Mouse (Mus musculus) forebrain, embryonic 15.5 days (tissue): ENCODE results near the gene Prpsap2. TPM values are rescaled to one million over a fixed set of nuclear protein-coding genes. Genes with fewer than 3 reads are reported as not detected.
"Not testable (repeated sequence)": the region's sequence is repeated elsewhere in the genome, so short reads cannot be mapped to it uniquely, and the experiment has no call there.

Experiments
- ATAC-seq: fragments of 200-750 bp; cut with Nextera tagmentation; replicated peaks from 2 replicates; pipeline ENCODE4 v1.8.0; 2017; ENCODE audit warnings: mild to moderate bottlenecking, moderate TSS enrichment, moderate library complexity
- H3K27ac ChIP-seq: fragments of 300-500 bp; sonication (generic); replicated peaks from 2 replicates; pipeline ENCODE4 v1.5.1; 2015; ENCODE audit warnings: mild to moderate bottlenecking, inconsistent platforms
- H3K27me3 ChIP-seq: fragments of 300-500 bp; sonication (generic); 2 replicates; pipeline ENCODE4 v1.6.1; 2015; ENCODE audit warnings: inconsistent platforms
- H3K36me3 ChIP-seq: fragments of 300-500 bp; sonication (generic); 2 replicates; pipeline ENCODE4 v1.6.1; 2015; ENCODE audit warnings: mild to moderate bottlenecking, inconsistent platforms
- H3K4me1 ChIP-seq: fragments of 300-500 bp; sonication (generic); 2 replicates; pipeline ENCODE4 v1.6.1; 2015; ENCODE audit warnings: inconsistent platforms
- H3K4me2 ChIP-seq: fragments of 300-500 bp; sonication (generic); replicated peaks from 2 replicates; pipeline ENCODE4 v1.6.1; 2015; ENCODE audit warnings: mild to moderate bottlenecking, inconsistent platforms
- H3K4me3 ChIP-seq: fragments of 300-500 bp; sonication (generic); 2 replicates; pipeline ENCODE4 v1.5.1; 2015; ENCODE audit warnings: mild to moderate bottlenecking, inconsistent platforms
- H3K9ac ChIP-seq: fragments of 300-500 bp; sonication (generic); replicated peaks from 2 replicates; pipeline ENCODE4 v1.6.1; 2015; ENCODE audit warnings: mild to moderate bottlenecking, inconsistent platforms
- H3K9me3 ChIP-seq: fragments of 300-500 bp; sonication (generic); 2 replicates; pipeline ENCODE4 v1.6.1; 2016; ENCODE audit warnings: inconsistent platforms
- WGBS: fragments of 180-500 bp; shearing (Covaris S2); methylation state at CpG from one replicate; pipeline ENCODE4 v1.1.7; 2015; ENCODE audit warnings: mixed read lengths; 5-methylcytosine and 5-hydroxymethylcytosine counted together
- polyA plus RNA-seq: library from polyadenylated mRNA; unstranded; fragments of >200 nt; fragmentation: Nextera tagmentation; extraction: Ambion mirVana; gene quantifications from 2 replicates; pipeline ENCODE4 v1.2.1, GENCODE M21; 2015

The Prpsap2 gene
- polyA plus RNA-seq = 64.3 and 67.3 TPM in 2 replicates

- peak within 1 kb of the TSS; percentile 84 for H3K9ac ChIP-seq
- WGBS = under 1% methylated on average over 51 of the region's 51 CpGs
- peak; percentile 94 for ATAC-seq
- no peaks in the 10 kb centered on the region for H3K27me3 ChIP-seq
- peak within 1 kb of the TSS; percentile 72 for H3K4me3 ChIP-seq
- peak within 1 kb of the TSS; percentile 59 for H3K4me2 ChIP-seq
- H3K9me3 ChIP-seq = no peaks in the 10 kb centered on the region
- peaks cover 14% of the 10 kb centered on the region for H3K4me1 ChIP-seq
- peaks cover 3% of the 10 kb centered on the region; the same call in 1 of the 2 replicates for H3K36me3 ChIP-seq
- H3K27ac ChIP-seq = peak within 1 kb of the TSS; percentile 94
Observed at GRCm38 (mm10) chr11:61761584-61762407, at the start of gene Prpsap2. TSS of gene Prpsap2 (minus strand) at chr11:61762088.

DNA sequence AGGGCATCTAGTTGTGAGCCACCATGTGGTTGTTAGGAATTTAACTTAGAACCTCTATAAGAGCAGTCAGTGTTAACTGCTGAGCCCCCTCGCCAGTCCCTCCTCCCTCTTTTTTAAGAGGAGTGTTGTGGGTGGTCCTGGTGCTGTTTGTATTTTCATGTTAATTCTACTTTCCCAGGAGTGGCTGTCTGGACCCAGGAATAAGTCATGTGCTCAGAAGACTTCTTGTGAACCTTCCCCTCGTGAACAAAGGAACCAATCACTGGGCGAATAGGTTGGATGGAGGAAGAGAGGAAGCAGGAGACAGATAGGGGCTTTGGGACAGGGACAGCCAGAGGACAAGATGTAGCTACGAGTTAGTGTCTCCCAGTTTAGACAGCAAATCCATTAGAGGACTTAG, 47.9 kb upstream of the Prpsap2 start:
- no peak overlapping the region for H3K27ac ChIP-seq
- no peak for ATAC-seq
- H3K27me3 ChIP-seq = no peaks in the 10 kb centered on the region
- WGBS = 25% methylated on average over 4 of the region's 4 CpGs
- H3K36me3 ChIP-seq = peaks cover 76% of the 10 kb centered on the region
- H3K4me1 ChIP-seq = no peaks in the 10 kb centered on the region
- H3K9ac ChIP-seq = no peak overlapping the region
- no peak overlapping the region for H3K4me2 ChIP-seq
- H3K9me3 ChIP-seq = no peaks in the 10 kb centered on the region
- H3K4me3 ChIP-seq = no peak overlapping the region

GRCm38 (mm10) chr11:61808551-61809117, 46.7 kb upstream of the Prpsap2 start:
- 95% methylated on average over 2 of the region's 2 CpGs for WGBS
- Histone ChIP-seq H3K4me3 (no peak overlapping the region), H3K4me2 (no peak overlapping the region), H3K4me1 (no peaks in the 10 kb centered on the region), H3K9ac (no peak overlapping the region), H3K27me3 (no peaks in the 10 kb centered on the region), H3K9me3 (no peaks in the 10 kb centered on the region), H3K36me3 (peaks cover 70% of the 10 kb centered on the region), H3K27ac (no peak overlapping the region)
- ATAC-seq = no peak

DNA sequence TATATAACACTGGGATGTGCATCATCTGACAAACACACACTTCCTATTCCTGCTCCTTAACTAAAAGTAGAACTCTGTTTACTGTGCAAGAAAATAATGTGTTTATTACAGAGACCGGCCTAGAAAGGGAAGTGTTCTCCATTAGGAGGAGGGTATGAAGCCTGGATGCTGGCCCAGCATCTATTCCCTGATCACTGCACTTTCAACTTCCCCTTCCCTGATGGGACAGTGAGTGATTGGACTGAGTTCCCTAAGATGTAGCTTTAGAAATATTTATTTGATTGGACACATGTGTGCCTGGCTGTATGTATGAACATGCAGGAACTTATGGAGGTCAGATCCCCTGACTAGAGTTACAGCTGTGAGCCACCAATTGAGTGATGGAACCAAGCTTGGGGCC, 31.6 kb upstream of the Prpsap2 start:
- peaks cover 60% of the 10 kb centered on the region for H3K36me3 ChIP-seq
- no peaks in the 10 kb centered on the region for H3K4me1 ChIP-seq
- H3K4me3 ChIP-seq = no peak overlapping the region
- no peak overlapping the region for H3K27ac ChIP-seq
- H3K9ac ChIP-seq = no peak overlapping the region
- H3K27me3 ChIP-seq = no peaks in the 10 kb centered on the region
- H3K9me3 ChIP-seq = no peaks in the 10 kb centered on the region
- no peak for ATAC-seq
- H3K4me2 ChIP-seq = no peak overlapping the region
- 92% methylated on average over 1 of the region's 1 CpGs for WGBS

DNA sequence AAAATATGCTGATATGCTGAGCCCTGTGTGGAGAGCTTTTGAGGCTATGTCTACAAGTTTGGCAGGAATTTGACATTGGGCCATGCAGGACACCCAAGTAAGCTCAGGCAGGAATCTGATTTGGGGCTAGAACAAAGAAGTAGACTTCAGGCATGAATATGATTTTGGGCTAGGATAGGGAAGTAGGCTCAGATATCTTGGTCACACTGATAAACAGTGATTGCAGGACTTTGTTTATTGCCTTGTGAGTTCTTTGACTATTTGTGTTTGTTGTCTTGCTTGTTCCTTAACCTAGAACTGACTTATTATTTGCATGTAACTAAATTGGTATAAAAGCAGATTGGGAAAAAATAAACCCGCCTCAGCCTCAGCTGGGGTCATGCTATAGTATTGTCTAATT, 26.7 kb upstream of the Prpsap2 start:
- Histone ChIP-seq H3K36me3 (peaks cover 75% of the 10 kb centered on the region), H3K4me1 (no peaks in the 10 kb centered on the region), H3K4me2 (no peak overlapping the region), H3K27me3 (no peaks in the 10 kb centered on the region), H3K9me3 (no peaks in the 10 kb centered on the region), H3K27ac (no peak overlapping the region), H3K4me3 (no peak overlapping the region), H3K9ac (no peak overlapping the region)
- 96% methylated on average over 1 of the region's 1 CpGs for WGBS
- no peak for ATAC-seq

DNA sequence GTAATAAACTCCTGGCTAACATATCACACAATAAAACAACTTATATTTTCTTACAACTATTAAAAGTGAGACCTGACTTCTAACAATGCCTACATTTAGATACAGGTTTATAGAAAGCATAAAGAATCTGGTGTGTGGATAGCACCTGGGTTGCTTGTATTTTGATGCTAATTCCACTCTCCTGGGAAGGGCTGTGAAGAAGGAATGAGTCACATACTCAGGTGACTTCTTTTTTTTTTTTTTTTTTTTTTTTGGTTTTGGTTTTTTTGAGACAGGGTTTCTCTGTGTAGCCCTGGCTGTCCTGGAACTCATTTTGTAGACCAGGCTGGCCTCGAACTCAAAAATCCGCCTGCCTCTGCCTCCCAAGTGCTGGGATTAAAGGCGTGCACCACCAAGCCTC, 20.6 kb upstream of the Prpsap2 start:
- not testable (repeated sequence) for H3K9me3 ChIP-seq, H3K4me2 ChIP-seq, ATAC-seq, H3K27ac ChIP-seq, H3K27me3 ChIP-seq, H3K4me3 ChIP-seq, H3K9ac ChIP-seq, H3K4me1 ChIP-seq
- peaks cover 65% of the 10 kb centered on the region for H3K36me3 ChIP-seq
- 89% methylated on average over 3 of the region's 3 CpGs for WGBS

- no peak for ATAC-seq
- Histone ChIP-seq H3K9me3 (no peaks in the 10 kb centered on the region), H3K9ac (no peak overlapping the region), H3K4me1 (no peaks in the 10 kb centered on the region), H3K4me3 (no peak overlapping the region), H3K36me3 (peaks cover 42% of the 10 kb centered on the region), H3K4me2 (no peak overlapping the region), H3K27me3 (no peaks in the 10 kb centered on the region), H3K27ac (no peak overlapping the region)
- WGBS = 89% methylated on average over 4 of the region's 4 CpGs
Observed at GRCm38 (mm10) chr11:61774551-61775149, 12.8 kb upstream of the Prpsap2 start.

- no peaks in the 10 kb centered on the region for H3K27me3 ChIP-seq
- H3K4me3 ChIP-seq = peak overlapping the region; percentile 72
- H3K27ac ChIP-seq = no peak overlapping the region
- ATAC-seq = no peak
- no peaks in the 10 kb centered on the region for H3K9me3 ChIP-seq
- peaks cover 14% of the 10 kb centered on the region for H3K4me1 ChIP-seq
- peak overlapping the region; percentile 59 for H3K4me2 ChIP-seq
- 69% methylated on average over 5 of the region's 5 CpGs for WGBS
- peak overlapping the region; percentile 84; the same call in 1 of the 2 replicates for H3K9ac ChIP-seq
- peaks cover 12% of the 10 kb centered on the region for H3K36me3 ChIP-seq
Observed at GRCm38 (mm10) chr11:61760518-61760917, 1.4 kb downstream of the Prpsap2 start.

GRCm38 (mm10) chr11:61757151-61757550, 4.7 kb downstream of the Prpsap2 start:
- no peak overlapping the region for H3K9ac ChIP-seq
- H3K36me3 ChIP-seq = peaks cover 39% of the 10 kb centered on the region
- peaks cover 14% of the 10 kb centered on the region for H3K4me1 ChIP-seq
- no peak overlapping the region for H3K27ac ChIP-seq
- H3K4me3 ChIP-seq = no peak overlapping the region
- H3K4me2 ChIP-seq = no peak overlapping the region
- ATAC-seq = no peak
- H3K9me3 ChIP-seq = no peaks in the 10 kb centered on the region
- no peaks in the 10 kb centered on the region for H3K27me3 ChIP-seq
- 88% methylated on average over 2 of the region's 2 CpGs for WGBS

GRCm38 (mm10) chr11:61751612-61752011, 10.3 kb downstream of the Prpsap2 start:
- Histone ChIP-seq H3K9me3 (no peaks in the 10 kb centered on the region), H3K36me3 (peaks cover 67% of the 10 kb centered on the region)

DNA sequence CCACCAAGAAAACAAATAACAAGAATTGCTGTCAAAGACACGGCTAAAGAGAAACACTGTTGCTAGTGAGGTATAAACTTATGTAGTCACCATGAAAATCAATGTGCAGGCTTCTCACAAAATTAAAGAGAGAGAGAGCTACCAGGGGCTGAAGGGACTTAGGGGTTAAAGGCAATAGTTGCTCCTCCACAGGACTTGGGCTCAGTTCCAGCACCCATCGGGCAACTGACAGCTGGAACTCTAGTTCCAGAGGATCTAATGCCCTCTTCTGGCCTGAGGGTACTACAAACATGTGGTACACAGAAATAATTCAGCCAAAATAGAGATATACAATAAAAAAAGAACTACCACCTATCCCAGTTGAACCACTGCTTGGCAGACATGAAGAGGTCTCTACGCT, 14.7 kb downstream of the Prpsap2 start:
- Histone ChIP-seq H3K4me2 (no peak overlapping the region), H3K9ac (no peak overlapping the region), H3K4me1 (no peaks in the 10 kb centered on the region), H3K4me3 (no peak overlapping the region), H3K27ac (no peak overlapping the region), H3K27me3 (no peaks in the 10 kb centered on the region), H3K36me3 (peaks cover 53% of the 10 kb centered on the region), H3K9me3 (no peaks in the 10 kb centered on the region)
- no peak for ATAC-seq
- WGBS = 59% methylated on average over 3 of the region's 3 CpGs

More at GRCm38 (mm10) chr11:61751612-61752011, 10.3 kb downstream of the Prpsap2 start:
- Histone ChIP-seq H3K4me1 (no peaks in the 10 kb centered on the region), H3K4me3 (no peak overlapping the region), H3K4me2 (no peak overlapping the region), H3K27me3 (no peaks in the 10 kb centered on the region), H3K9ac (no peak overlapping the region), H3K27ac (no peak overlapping the region)
- ATAC-seq = no peak
- 84% methylated on average over 5 of the region's 5 CpGs for WGBS

DNA sequence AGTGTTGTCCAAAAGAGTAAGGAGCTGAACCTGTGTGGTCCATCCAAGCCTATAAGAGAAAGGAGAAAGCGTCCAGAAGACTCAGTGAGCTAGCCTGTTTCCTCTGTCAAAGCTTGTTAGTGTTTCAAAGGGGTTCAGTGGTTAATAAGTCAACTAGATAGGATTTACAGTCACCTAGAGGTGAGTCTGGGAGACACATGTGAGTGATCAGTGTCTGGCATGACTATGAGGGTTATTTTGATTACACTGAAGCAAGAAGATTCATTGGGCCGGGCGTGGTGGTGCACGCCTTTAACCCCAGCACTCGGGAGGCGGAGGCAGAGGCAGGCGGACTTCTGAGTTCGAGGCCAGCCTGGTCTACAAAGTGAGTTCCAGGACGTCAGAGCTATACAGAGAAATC, 16.1 kb downstream of the Prpsap2 start:
- H3K9ac ChIP-seq = no peak overlapping the region
- H3K4me3 ChIP-seq = no peak overlapping the region
- H3K27me3 ChIP-seq = no peaks in the 10 kb centered on the region
- WGBS = 95% methylated on average over 9 of the region's 9 CpGs
- H3K4me1 ChIP-seq = no peaks in the 10 kb centered on the region
- H3K36me3 ChIP-seq = peaks cover 49% of the 10 kb centered on the region
- no peaks in the 10 kb centered on the region for H3K9me3 ChIP-seq
- ATAC-seq = no peak
- no peak overlapping the region for H3K27ac ChIP-seq
- no peak overlapping the region for H3K4me2 ChIP-seq
